Mouse (Mus musculus) erythroblast, adult 5-6 weeks (primary cell): Measurements from ENCODE around the gene Chrm3. TPM values are rescaled to one million over a fixed set of nuclear protein-coding genes. Genes with fewer than 3 reads are reported as not detected.
"Not testable (repeated sequence)": the region's sequence is repeated elsewhere in the genome, so short reads cannot be mapped to it uniquely, and the experiment has no call there.

Experiments
- ATAC-seq: replicated peaks from 2 replicates; pipeline ENCODE4 v1.8.0; 2016; ENCODE audit warnings: moderate number of reproducible peaks, mild to moderate bottlenecking, moderate TSS enrichment, inconsistent platforms; ENCODE audit not compliant: poor library complexity, low FRiP score, severe bottlenecking
- total RNA-seq, 2 experiments: library from RNA; stranded (forward) in 1 of 2; stranded (reverse) in 1 of 2; fragments of 150-400 nt in 1 of 2; fragments of 200-764, 138-1000 nt in 1 of 2; gene quantifications; 2 replicates each; pipeline versions ENCODE4 v1.2.3 to v1.2.4; 2015 to 2017; ENCODE audit warnings: low replicate concordance in 2 of 2

Gene Chrm3
- total RNA-seq (2015; ENCODE audit: low replicate concordance): not detected in 2 replicates
- 0.98 and 1.9 TPM in 2 replicates for total RNA-seq (2017; ENCODE audit: low replicate concordance)

DNA sequence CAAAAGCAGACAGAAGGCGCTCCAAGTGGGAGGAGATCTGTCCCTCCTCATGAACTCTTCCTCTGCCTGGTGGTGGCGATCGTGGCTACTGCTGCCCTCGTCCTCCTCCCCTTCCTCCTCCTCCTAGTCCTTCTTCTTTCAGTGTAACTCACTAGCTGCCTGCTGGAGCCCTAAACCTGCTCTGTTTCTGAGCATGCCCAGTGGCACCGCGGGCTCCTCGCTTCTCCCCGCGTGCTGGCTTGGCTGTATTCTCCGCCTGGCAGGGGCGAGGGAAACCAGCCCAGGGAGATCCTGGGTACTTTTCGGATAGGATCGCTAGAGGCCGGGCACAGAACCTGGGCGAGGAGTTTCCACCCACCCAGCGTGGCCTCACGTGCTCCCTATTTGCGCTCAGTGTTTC lies at the start of gene Chrm3:
Gene Chrm3, minus strand, starts transcription at position 71 of the 400 bp plus-strand sequence.
- ATAC-seq: no peak

DNA sequence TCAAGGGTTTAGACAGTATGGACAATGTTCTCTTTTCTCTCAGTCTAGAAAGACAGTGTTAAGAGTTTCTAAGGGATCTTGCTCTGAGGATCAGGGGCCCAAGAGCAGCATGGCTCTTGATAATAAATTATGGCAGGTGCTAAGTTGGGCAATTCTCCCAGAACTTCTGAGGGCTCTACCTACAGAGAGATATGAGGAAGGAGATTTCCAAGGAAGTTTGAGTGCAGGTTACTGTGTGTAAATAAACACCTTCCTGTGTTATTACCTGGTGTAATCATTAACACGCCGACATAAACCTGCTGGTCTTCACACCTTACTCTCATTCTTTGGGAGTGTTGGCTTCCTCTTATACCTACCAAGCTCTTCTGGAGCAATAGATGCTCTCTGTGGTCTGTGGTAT lies 33.7 kb upstream of the Chrm3 start:
- ATAC-seq: no peak

DNA sequence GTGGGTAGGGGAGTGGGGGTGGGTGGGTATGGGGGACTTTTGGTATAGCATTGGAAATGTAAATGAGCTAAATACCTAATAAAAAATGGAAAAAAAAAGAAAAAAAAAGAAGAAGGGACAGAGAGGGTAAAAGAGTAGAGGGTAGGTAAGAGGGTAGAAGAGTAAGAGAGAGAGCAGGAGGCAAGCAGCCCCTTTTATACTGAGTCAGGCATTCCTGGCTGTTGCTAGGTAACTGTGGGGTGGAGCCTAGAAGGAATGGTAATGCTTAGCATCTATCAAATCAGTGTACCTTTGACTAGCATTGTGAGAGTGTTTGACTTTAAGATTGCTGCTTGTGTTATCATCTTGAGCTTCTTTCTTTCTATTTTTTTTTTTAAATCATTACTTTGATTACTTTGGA lies 14.8 kb upstream of the Chrm3 start:
- not testable (repeated sequence) for ATAC-seq

DNA sequence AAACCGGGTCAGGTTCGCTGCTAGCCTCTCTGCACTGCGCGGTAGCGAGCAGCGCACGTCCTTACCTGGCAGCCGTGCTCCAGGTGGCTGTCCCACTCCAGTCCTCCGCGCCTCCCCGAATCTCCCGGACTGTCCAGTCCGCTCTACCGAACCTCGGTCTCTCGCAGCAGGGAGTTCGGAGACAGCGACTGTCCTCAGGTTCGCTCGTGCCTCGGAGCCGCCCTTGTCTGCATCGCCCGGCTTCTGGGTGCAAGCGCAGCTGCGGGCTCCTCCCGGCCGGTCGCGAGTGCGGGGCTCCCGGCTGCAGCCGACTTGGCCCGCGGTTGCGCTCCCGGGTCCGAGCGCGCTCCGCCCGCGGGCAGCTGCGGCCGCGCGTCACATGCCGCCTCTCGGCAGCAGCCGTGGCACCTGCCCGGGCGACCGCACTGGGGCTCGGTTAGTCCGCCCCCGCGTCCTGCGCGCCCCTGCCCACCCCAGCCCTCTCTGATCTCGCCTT lies 400 bp downstream of the Chrm3 start:
- ATAC-seq: no peak

DNA sequence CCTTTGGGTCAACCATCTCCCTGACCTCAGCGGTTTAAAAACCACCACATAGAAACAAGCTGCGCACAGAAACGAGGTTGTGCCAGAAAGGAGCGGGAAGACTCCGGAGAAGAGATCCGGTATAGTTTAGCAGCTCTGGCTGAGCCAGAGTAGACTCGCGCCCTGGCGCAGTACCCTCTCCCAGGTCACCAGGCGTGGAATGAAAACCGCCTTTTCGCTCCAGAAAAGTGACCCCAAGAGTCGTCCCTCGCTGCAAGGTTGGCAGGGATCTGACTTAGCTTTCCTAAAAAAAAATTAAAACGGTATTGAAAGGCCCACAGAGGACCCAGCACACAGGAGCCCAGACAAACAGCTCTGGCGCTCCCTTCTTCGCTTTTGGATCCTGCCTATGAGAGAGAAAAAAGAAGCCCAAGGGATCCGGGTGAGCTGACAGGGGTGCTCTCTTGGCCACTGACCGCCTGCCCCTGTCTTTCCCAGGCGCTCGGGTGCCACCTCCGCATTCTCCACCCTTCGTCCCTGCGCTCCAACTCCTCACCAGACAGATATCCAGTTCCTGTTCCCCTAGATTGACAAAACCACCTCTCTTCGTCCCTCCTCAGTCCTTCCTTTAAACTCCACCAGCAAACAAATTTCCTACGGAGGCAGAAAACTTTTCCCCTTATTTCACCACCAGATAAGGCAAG lies 990 bp downstream of the Chrm3 start:
- ATAC-seq: no peak

DNA sequence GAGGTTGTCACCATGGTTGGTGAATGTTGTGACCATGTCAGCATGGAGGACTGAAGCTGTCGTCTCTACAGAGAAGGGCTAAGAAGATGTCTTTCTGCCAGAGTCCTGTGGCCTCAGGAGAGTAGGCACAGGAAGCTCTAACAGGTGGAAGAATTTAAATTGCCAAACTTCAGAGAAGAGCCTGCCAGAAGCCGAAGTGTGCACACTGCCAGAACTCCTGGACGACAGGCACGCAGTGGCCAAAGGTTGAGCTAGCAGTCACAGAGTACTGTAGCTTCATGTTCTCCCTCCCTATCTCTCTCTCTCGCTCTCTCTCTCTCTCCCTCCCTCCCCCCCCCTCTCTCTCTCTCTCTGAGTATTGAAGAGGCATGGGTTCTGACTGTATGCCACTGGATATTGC lies 4.9 kb downstream of the Chrm3 start:
- ATAC-seq: no peak

DNA sequence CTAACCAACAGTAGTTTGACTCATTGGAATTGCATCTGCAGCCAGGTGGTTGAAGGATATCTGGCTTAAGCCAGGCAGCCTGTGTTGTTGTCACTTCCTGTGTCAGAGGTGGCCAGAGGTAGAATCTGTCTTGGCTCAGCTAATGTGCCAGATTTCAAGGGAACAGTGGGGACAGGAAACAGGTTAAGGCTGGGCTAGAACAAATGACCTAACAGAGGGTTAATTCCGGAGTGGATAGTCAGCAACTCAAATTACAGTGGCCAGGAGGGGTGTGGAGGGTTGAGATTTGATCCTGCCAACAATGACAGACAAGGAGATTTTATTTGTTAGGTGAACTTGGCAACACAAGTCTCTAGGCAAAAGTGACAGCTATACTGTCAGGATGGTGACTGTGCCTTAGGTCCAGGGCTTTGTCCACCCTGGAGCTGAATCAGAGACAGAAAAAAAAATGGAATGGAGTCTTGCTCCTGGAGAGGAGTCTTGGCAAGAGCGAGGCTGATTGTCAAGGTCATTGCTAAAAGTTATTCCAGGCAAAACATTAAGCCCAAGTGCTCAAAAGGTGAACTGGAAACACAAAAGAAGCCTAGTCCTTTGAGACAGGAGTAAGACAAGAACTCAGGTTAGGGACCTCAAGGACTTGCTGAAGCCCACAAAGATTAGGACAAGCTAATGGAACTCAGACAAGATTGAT lies 5.6 kb downstream of the Chrm3 start:
- ATAC-seq: no peak

DNA sequence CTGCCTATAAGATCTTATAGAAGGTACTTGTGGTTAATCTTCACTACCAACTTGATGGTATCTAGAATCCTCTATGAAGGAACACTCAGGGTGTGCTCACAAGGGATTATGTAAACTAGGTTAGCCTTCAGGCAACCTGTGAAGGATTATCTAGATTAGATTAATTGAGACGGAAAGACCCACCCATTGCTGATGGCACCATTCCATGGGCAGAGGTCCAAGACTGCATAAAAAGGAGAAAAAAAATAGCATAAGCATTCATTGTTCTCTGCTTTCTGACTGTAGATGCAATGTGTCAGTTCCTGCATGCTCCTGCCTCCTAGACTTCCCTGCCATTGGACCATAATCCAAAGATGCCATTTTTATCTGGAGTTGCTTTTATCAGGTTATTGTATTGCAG lies 8.5 kb downstream of the Chrm3 start:
- no peak for ATAC-seq

DNA sequence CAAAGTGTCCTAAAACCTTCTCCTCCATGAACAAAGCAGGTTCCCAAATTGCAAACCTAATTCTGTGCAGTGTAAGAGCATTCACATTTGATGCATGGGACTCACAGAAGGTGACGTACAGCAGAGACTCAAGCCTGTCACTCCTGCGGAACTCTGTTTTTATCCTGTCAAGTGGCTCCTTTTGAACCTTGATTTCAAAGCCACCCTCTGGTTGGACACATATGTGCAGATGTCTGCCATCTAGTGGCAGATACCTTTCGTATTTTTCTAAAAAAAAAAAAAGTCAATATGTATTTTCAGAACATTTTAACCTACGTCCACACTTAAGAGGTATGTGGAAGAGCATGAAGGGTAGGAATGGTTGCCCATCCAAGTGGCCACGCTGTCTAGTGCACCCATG lies 16.3 kb downstream of the Chrm3 start:
- ATAC-seq: no peak

DNA sequence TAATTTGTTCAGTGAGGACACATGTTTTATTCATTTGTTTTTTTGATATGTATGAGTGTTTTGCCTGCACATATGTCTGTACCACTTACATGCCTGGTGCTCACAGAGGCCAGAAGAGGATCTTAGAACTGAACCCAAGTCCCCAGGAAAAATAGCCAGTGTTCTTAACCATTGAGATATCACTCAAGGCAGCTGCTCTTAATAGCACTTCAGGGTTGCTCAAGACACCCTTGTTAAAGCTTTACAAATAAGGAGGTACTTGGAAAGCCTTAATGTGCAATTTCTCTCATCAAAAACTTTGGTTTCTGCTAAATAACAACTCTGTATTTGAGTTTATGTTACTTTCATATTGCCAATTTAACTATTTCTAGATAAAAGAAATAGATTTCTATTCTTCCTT lies 25.1 kb downstream of the Chrm3 start:
- no peak for ATAC-seq

DNA sequence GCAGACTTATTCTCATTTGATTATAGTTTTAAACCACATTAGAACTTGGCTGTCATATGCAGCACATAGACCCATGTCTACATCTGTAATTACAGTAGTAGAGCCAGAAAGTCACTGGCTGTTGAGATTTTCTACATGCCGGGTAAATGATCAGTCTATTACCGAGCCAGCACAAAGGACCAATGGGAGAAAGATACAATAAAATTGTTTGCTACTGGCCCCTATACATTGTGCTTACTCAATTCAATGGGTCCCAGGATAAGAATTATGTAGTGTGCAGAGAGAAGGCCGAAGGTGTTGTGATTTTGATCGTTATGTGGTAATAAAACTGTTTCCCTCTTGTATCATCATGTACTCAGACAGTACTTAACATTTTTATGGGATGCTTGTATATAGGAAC lies 27.9 kb downstream of the Chrm3 start:
- ATAC-seq: no peak

DNA sequence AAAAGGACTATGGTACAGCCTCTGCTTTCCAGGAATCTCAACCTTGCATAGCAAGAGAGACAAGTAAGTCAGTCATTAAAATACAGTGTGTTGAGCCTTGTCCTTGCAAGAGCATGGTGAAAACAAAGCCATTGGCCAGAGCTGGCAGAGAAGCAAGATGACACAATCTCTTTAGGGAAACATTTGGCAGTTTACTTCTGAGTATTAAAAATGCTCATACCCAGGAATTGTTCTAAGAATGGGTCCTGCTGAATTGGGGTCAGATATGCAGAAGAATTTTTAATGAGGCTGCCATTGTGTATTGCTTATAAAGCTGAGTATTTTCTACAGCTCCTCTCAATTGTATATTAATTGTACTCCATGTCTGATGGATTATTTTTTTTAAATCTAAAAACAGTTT lies 50.8 kb downstream of the Chrm3 start:
- ATAC-seq: no peak

DNA sequence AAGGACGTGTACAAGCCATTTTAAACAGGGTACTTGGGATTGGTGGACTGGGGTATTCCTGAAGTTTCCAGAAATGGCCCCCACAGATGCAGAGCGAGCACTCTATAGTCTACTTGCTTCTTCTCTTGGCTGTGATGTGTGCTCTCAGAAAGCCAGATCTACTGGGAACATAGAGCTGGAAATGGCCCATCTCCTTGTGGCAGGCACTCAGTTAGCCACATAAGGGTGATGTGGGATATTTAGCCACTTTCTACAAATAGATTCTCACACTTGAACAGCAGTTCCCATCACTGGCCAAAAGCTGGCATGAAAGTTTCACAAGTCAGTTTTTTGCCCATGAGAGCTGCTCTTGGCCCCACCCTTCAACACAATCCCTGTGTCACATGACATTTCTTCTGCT lies 65.5 kb downstream of the Chrm3 start:
- ATAC-seq: no peak

DNA sequence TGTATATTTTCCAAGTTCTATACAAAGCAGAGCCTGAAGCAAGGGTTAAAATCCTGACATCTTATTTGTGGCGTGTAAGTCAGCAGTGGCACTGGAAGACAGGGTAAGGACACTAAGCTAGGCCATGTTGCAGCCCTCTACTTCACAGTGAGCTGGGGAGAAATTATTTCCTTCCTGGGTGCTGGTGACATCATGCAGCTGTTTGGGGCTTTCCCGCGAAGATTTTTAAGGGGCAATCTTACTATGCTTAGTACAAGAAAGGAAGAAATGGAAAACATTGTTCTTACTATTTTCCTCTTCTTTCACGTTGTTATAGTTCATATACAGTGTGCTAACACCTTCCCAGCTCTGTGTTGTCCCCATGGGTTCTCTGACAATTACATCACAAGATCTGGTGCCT lies 76.3 kb downstream of the Chrm3 start:
- no peak for ATAC-seq

DNA sequence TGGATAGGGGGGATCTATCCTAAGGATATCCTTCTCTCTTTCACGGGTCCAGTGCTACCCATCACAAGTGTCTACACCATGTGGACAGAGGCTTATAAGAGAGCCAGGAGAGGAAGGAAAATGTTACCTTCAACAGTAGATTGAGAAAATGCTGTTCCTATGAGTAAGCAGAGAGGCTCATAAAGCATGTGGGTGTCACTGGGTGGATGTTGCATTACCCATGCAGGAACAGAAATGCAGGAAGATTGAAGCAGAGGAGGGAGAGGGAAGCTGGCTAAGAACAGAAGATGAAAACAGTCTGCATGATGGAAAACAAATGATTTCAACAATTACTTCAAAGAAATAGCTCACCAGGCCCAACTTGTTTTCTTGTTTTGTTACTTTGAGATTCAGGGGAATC lies 85.7 kb downstream of the Chrm3 start:
- ATAC-seq: no peak

DNA sequence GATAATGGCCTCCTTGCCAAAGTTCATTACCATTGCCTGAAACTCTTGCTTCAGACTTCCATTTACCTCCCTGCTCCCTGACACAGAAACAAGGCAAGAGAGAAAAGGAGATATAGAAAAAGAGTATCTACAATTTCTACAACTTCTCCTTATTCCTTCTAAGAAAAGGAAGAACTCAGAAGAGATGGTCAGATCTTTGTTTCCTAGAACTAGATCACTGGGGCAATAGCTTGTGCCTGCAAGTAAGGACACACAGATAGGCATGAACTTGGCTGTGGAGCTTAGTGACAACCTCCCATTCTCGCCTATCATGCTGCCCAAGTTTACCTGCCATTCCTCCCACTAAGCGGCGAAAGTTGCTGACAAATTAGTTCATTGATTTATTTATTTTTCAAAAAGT lies 96.9 kb downstream of the Chrm3 start:
- ATAC-seq: no peak

DNA sequence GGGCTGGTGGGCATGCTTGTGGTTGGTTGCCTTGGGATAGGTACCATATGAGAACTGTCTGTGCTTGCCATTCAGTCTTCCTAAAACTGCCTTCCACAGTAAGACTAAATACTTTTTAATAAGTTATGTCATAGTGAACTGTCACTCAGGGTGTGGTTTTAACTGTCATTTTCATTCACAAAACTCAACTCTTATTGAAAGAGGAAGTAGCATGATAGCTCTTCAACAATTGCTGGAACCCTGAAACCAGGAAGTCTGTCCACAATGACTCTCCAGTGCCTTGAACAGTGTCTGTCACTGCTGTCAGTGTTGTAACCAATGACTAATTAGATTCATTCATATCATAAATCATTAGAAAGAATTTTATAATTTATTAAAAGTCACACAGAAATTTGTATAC lies 107.6 kb downstream of the Chrm3 start:
- ATAC-seq: no peak

DNA sequence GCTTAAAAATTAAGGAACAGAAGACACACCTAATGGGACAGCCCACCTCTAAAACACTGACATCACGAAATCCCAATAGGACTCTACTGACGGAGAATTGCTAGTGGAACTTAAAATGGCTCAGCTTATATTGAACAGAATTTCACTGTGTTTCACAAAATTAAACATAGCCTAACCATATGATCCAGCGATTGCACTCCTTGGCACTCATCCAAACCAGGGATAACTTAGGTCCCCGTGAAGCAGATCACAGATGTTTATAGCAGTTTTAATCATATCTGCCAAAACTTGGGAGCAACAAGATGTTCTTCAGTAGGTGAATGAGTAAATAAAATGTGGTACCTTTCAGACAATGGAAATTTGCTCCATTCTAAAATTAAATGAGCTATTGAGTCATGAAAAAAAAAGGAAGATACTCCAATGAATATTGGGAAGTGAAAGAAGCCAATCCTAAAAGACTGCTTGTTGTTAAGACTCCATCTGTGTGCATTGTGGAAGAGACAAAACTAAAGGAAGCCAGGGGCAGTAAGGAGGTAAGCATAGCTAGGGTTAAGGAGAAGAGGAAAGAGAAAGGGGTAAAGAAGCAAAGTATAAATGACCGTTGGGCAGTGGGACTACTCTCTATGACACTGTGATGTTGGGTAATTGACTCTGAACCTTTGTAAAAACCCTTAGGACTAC lies 109.0 kb downstream of the Chrm3 start:
- ATAC-seq: no peak

DNA sequence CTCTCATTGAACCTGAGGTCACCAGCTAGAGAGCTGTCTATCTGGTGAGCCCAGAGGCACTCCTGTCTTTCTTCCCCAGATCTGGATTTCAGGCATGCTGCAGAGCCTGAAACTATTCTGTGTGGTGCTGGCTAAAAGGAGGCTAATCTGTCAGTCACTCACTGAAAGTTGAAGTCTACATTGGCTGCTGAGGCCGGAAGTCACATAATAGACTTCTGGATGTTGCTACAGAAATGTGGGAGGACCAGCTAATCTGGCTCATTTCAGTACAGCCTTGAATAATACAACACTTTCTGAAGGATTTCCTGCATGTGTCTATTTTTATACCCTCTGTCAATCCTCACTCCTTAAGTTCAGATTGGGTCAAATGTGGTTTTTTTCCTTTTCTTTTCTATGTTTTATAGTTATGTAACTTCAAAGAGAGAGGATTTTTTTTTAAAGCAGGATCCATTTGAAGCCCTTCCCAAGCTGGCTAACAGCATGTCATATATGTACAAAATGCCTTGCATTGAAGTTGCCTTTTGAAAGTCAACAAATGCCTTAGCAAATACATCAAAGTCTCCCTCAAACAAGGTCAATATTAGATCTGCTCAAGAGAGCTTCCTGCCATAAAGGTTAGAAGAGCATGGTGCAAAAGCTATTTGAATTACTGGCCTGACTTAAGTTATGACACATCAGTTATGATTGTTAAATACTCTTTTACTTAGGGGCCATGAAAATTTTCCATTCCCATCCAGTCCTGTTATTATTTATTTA lies 116.2 kb downstream of the Chrm3 start:
- no peak for ATAC-seq

DNA sequence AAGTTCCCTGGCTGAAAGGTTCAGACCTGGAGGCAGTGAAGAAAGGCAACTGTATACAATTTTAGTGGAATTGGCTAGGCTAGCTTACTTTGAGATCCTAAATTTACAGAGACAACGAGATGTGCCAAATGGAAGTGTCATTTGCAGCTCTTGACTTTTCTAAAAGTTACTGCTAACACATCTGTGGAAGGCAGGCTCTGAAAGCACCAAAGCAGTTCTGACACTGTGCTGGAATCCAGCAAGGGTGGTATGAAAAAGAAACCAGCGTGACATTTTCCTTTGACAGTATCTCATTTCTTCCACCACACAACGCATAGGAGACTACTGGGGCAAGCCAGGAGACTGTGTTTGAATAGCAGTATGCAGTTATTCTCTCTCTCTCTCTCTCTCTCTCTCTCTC lies 120.4 kb downstream of the Chrm3 start:
- no peak for ATAC-seq
